Mouse (Mus musculus) cortical plate, adult 2 months (tissue): ENCODE measurements around the gene Snph.

Experiments used
- CTCF ChIP-seq: fragments of 200-500 bp; IDR thresholded peaks from 2 replicates; pipeline ENCODE4 v1.5.1; 2011; ENCODE audit warnings: mild to moderate bottlenecking, control low read depth, low read length; ENCODE audit not compliant: insufficient read depth; ENCODE audit errors: extremely low read depth
- POLR2A ChIP-seq: fragments of 200-500 bp; IDR thresholded peaks from 2 replicates; pipeline ENCODE4 v1.6.1; 2011; ENCODE audit warnings: mild to moderate bottlenecking, low read length, control low read depth; ENCODE audit not compliant: insufficient read depth; ENCODE audit errors: extremely low read depth

- no peak for TF ChIP-seq CTCF
- TF ChIP-seq POLR2A = no peak
These were observed 87.7 kb downstream of the Snph start for GRCm38 (mm10) chr2:151544673-151545072.
